Mouse (Mus musculus) embryonic fibroblast, embryonic 13.5 days (primary cell): ENCODE data around the gene Slc35b2.

Experiments used
- CTCF ChIP-seq: IDR thresholded peaks from 2 replicates; pipeline ENCODE4 v1.5.1; 2011; ENCODE audit warnings: mild to moderate bottlenecking, control low read depth, low read length, moderate library complexity, borderline replicate concordance; ENCODE audit not compliant: insufficient read depth
- POLR2A ChIP-seq: IDR thresholded peaks from 2 replicates; pipeline ENCODE4 v1.6.1; 2011; ENCODE audit warnings: low read depth, mild to moderate bottlenecking, control low read depth, low read length, moderate library complexity

- TF ChIP-seq CTCF (no peak), POLR2A (no peak)
These were observed 6.3 kb upstream of the Slc35b2 start for GRCm38 (mm10) chr17:45557246-45557824.
